Mouse (Mus musculus): Measurements from ENCODE around the gene Ercc1. TPM values are rescaled to one million over a fixed set of nuclear protein-coding genes. Genes with fewer than 3 reads are reported as not detected.
A peak's percentile ranks its signal among the peaks of the same experiment; 100 is the strongest.

The Ercc1 gene
- polyA plus RNA-seq, 1 experiment from 2014 or later: 86.0 TPM

DNA sequence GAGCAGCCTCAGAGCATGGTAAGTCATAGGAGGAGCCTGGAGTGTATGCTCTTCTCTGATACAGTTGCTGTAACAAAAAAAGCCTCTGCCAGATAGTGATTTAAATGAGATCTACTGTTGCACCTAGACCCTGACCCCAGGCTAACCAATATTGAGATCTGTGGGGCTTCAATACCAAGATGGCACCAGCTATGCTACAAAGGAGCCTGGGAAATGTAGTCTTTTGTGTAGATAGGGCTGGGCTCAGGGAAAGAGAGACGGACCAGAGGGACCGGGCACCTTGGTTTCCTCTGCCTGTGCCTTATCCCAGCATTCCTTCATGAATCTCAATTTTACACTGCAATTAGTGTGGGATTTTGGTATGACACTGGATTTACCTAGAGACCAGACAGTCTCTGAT is 28.8 kb downstream of the Ercc1 start:
- H3K4me1 ChIP-seq (ENCODE audit: control insufficient read depth, insufficient read depth, low read length): peaks cover 5% of the 10 kb centered on the region; the same call in 1 of the 2 replicates
- no peak overlapping the region for H3K9ac ChIP-seq (replicated peaks; ENCODE audit: low read depth, low read length)
- 91% methylated on average over 2 of the region's 2 CpGs for WGBS
- no peak overlapping the region for H3K4me2 ChIP-seq (replicated peaks; ENCODE audit: low read depth, low read length)
- no peaks in the 10 kb centered on the region for H3K27me3 ChIP-seq (ENCODE audit: control insufficient read depth, insufficient read depth, low read length)
- no peak for ATAC-seq (ENCODE audit: insufficient number of reproducible peaks, insufficient read depth, low FRiP score, low read depth)
- H3K4me3 ChIP-seq (ENCODE audit: low read depth, low read length): no peak overlapping the region
- no peaks in the 10 kb centered on the region for H3K9me3 ChIP-seq (ENCODE audit: control insufficient read depth, low read depth, low read length)
- peaks cover 3% of the 10 kb centered on the region for H3K36me3 ChIP-seq (ENCODE audit: control insufficient read depth, insufficient read depth, low read length)
- no peak overlapping the region for H3K27ac ChIP-seq (ENCODE audit: low read length)

DNA sequence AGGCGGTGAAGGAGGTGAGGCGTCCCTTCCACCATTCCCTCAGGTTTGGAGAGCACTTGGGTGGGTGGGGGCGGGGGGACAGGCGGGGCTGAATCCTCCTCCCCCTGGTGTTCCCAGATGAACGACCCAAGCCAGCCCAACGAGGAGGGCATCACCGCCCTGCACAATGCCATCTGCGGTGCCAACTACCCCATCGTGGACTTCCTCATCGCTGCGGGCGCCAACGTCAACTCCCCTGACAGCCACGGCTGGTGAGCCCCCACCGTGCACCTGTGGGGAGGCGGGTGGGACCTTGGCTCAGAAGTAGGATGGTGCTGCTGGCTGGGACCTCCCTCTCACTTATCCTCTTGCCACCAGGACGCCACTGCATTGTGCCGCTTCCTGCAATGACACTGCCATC is 30.8 kb downstream of the Ercc1 start:
- Histone ChIP-seq H3K36me3 (ENCODE audit: control insufficient read depth, insufficient read depth, low read length) (peaks cover 3% of the 10 kb centered on the region), H3K27ac (ENCODE audit: low read length) (no peak overlapping the region), H3K4me1 (ENCODE audit: control insufficient read depth, insufficient read depth, low read length) (no peaks in the 10 kb centered on the region), H3K9ac (replicated peaks; ENCODE audit: low read depth, low read length) (no peak overlapping the region), H3K4me2 (replicated peaks; ENCODE audit: low read depth, low read length) (no peak overlapping the region), H3K4me3 (ENCODE audit: low read depth, low read length) (no peak overlapping the region), H3K9me3 (ENCODE audit: control insufficient read depth, low read depth, low read length) (no peaks in the 10 kb centered on the region), H3K27me3 (ENCODE audit: control insufficient read depth, insufficient read depth, low read length) (no peaks in the 10 kb centered on the region)
- ATAC-seq (ENCODE audit: insufficient number of reproducible peaks, insufficient read depth, low FRiP score, low read depth): no peak
- 78% methylated on average over 18 of the region's 18 CpGs for WGBS

DNA sequence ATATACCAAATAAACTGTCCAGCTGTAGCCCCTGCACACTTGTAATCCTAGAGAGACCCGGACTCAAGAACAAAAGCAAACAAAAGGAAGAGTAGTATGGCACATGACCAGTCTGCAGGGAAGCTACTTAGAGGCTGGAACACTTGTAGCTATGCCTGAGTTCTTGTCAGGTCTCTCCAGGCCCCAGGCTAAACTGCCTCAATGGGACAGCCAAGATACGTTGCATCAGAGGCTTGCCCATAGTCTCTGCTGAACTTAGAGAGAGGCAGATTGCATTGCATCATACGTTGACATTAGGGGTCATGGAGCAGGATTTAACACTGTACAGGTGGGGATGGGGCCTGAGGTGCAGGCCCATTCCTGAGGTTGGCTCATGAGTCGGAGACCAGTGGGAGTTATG is 31.4 kb downstream of the Ercc1 start:
- Histone ChIP-seq H3K4me3 (ENCODE audit: low read depth, low read length) (no peak overlapping the region), H3K4me2 (replicated peaks; ENCODE audit: low read depth, low read length) (no peak overlapping the region), H3K27me3 (ENCODE audit: control insufficient read depth, insufficient read depth, low read length) (no peaks in the 10 kb centered on the region), H3K4me1 (ENCODE audit: control insufficient read depth, insufficient read depth, low read length) (no peaks in the 10 kb centered on the region), H3K9me3 (ENCODE audit: control insufficient read depth, low read depth, low read length) (no peaks in the 10 kb centered on the region), H3K9ac (replicated peaks; ENCODE audit: low read depth, low read length) (no peak overlapping the region), H3K27ac (ENCODE audit: low read length) (no peak overlapping the region), H3K36me3 (ENCODE audit: control insufficient read depth, insufficient read depth, low read length) (peaks cover 3% of the 10 kb centered on the region)
- WGBS: 83% methylated on average over 4 of the region's 4 CpGs
- no peak for ATAC-seq (ENCODE audit: insufficient number of reproducible peaks, insufficient read depth, low FRiP score, low read depth)

DNA sequence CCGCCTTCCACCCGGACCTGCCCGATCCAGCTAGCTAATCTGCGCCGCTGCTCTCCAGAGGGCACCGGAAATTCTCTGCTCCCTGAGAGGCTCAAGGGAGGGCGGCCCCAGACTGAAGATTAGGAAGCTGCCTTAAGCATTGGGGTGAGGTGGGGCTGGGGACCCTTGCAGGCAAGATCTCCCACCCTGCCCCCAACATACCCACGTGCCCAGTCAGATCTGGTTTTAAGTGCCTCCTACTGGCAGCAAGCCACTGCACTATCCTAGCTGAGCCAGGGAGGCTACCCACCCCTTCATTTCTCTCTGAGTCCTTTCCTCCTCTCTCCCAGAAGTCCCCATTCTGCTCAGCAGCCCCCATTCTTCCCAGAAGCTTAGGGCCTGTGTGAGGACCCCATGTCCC is 33.5 kb downstream of the Ercc1 start:
- no peaks in the 10 kb centered on the region for H3K27me3 ChIP-seq (ENCODE audit: control insufficient read depth, insufficient read depth, low read length)
- no peak overlapping the region for H3K27ac ChIP-seq (ENCODE audit: low read length)
- no peak for ATAC-seq (ENCODE audit: insufficient number of reproducible peaks, insufficient read depth, low FRiP score, low read depth)
- H3K4me3 ChIP-seq (ENCODE audit: low read depth, low read length): no peak overlapping the region
- peaks cover 4% of the 10 kb centered on the region for H3K4me1 ChIP-seq (ENCODE audit: control insufficient read depth, insufficient read depth, low read length)
- H3K4me2 ChIP-seq (replicated peaks; ENCODE audit: low read depth, low read length): no peak overlapping the region
- H3K9ac ChIP-seq (replicated peaks; ENCODE audit: low read depth, low read length): no peak overlapping the region
- H3K9me3 ChIP-seq (ENCODE audit: control insufficient read depth, low read depth, low read length): no peaks in the 10 kb centered on the region
- 70% methylated on average over 8 of the region's 8 CpGs for WGBS
- H3K36me3 ChIP-seq (ENCODE audit: control insufficient read depth, insufficient read depth, low read length): peaks cover 3% of the 10 kb centered on the region

DNA sequence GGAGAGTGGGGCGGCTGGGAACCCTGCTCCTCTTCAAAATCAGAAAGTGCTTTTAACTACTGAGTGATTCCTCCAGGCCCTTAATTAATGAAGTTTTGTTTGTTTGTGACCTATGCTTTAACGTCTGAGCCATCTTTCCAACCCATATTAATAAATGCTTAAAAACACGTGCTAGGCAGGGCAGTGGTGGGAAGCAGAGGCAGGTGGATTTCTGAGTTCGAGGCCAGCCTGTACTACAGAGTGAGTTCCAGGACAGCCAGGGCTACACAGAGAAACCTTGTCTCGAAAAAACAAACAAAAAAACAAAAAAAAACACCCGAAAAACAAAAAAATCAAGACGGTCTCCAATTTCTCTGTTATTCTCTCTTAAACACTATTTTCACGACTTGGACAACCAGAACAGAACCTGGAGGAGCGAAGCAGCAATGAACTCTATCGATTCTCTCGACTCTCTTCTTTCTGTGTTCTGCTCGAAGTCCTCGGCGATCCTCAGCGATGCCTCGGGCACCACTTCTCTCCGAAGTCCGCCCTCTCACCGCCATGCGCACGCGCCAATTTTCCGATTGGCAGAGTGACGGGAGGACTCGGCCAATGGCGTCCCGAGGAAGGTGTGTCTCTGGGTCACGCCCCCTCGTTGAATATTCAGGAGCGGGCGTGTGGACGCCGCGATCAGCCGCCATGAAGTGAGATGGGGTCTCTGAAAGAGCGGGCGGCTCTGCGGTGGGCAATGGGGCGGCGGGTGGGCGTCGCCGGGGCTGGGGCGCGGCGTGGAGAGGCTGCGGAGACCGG is 37.0 kb downstream of the Ercc1 start, which contains the start of gene Ercc2:
Gene Ercc2, plus strand, starts transcription at position 634 of the 789 bp plus-strand sequence.
- Histone ChIP-seq H3K4me1 (ENCODE audit: control insufficient read depth, insufficient read depth, low read length) (peaks cover 8% of the 10 kb centered on the region), H3K9me3 (ENCODE audit: control insufficient read depth, low read depth, low read length) (no peaks in the 10 kb centered on the region), H3K27ac (ENCODE audit: low read length) (no peak within 1 kb of the TSS), H3K4me3 (ENCODE audit: low read depth, low read length) (peak within 1 kb of the TSS; percentile 96), H3K27me3 (ENCODE audit: control insufficient read depth, insufficient read depth, low read length) (no peaks in the 10 kb centered on the region), H3K36me3 (ENCODE audit: control insufficient read depth, insufficient read depth, low read length) (peaks cover 20% of the 10 kb centered on the region), H3K9ac (replicated peaks; ENCODE audit: low read depth, low read length) (peak within 1 kb of the TSS; percentile 71), H3K4me2 (replicated peaks; ENCODE audit: low read depth, low read length) (peak within 1 kb of the TSS; percentile 86)
- peak; percentile 97 for ATAC-seq (ENCODE audit: insufficient number of reproducible peaks, insufficient read depth, low FRiP score, low read depth)
- WGBS: 5% methylated on average over 48 of the region's 48 CpGs

DNA sequence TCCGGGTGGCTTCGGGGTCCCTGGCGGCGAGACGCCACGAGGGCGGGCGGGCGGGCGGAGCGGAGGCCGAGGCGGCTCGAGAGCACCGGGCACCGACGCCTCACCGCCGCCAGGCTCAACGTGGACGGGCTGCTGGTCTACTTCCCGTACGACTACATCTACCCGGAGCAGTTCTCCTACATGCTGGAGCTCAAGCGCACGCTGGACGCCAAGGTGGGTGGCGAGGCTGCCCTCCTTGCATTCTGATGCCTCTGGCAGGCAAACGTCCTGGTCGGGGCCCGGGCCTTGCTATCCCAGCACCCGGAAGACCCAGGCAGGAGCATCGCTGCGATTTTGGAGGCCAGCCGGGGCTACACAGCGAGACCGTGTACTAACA is 37.6 kb downstream of the Ercc1 start:
- Histone ChIP-seq H3K9ac (replicated peaks; ENCODE audit: low read depth, low read length) (peak overlapping the region; percentile 71), H3K4me2 (replicated peaks; ENCODE audit: low read depth, low read length) (peak overlapping the region; percentile 86), H3K4me1 (ENCODE audit: control insufficient read depth, insufficient read depth, low read length) (peaks cover 8% of the 10 kb centered on the region), H3K27ac (ENCODE audit: low read length) (no peak overlapping the region), H3K36me3 (ENCODE audit: control insufficient read depth, insufficient read depth, low read length) (peaks cover 26% of the 10 kb centered on the region), H3K4me3 (ENCODE audit: low read depth, low read length) (peak overlapping the region; percentile 96), H3K27me3 (ENCODE audit: control insufficient read depth, insufficient read depth, low read length) (no peaks in the 10 kb centered on the region), H3K9me3 (ENCODE audit: control insufficient read depth, low read depth, low read length) (no peaks in the 10 kb centered on the region)
- under 1% methylated on average over 37 of the region's 37 CpGs for WGBS
- peak; percentile 64; the same call in 1 of the 2 replicates for ATAC-seq (ENCODE audit: insufficient number of reproducible peaks, insufficient read depth, low FRiP score, low read depth)

DNA sequence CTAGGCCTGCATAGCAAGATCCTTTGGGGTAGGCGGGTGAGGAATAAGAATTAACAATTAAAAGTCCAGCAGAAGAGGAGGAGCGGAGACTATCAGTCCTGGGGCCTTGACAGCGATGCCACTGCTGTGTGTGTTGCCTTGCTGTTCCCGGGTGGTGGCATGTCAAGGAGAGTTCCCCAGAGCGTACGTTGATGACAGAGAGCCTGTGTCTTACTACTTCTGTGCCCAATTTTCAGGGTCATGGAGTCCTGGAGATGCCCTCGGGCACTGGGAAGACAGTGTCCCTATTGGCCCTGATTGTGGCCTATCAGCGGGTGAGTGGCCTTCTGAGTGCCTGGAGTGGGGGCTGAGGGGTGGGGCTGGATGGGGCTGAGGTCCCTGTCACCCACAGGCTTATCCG is 39.1 kb downstream of the Ercc1 start:
- H3K4me3 ChIP-seq (ENCODE audit: low read depth, low read length): no peak overlapping the region
- no peak overlapping the region for H3K9ac ChIP-seq (replicated peaks; ENCODE audit: low read depth, low read length)
- ATAC-seq (ENCODE audit: insufficient number of reproducible peaks, insufficient read depth, low FRiP score, low read depth): no peak
- peaks cover 38% of the 10 kb centered on the region for H3K36me3 ChIP-seq (ENCODE audit: control insufficient read depth, insufficient read depth, low read length)
- no peak overlapping the region for H3K27ac ChIP-seq (ENCODE audit: low read length)
- H3K27me3 ChIP-seq (ENCODE audit: control insufficient read depth, insufficient read depth, low read length): no peaks in the 10 kb centered on the region
- 87% methylated on average over 9 of the region's 9 CpGs for WGBS
- H3K4me2 ChIP-seq (replicated peaks; ENCODE audit: low read depth, low read length): no peak overlapping the region
- H3K9me3 ChIP-seq (ENCODE audit: control insufficient read depth, low read depth, low read length): no peaks in the 10 kb centered on the region
- peaks cover 8% of the 10 kb centered on the region for H3K4me1 ChIP-seq (ENCODE audit: control insufficient read depth, insufficient read depth, low read length)

DNA sequence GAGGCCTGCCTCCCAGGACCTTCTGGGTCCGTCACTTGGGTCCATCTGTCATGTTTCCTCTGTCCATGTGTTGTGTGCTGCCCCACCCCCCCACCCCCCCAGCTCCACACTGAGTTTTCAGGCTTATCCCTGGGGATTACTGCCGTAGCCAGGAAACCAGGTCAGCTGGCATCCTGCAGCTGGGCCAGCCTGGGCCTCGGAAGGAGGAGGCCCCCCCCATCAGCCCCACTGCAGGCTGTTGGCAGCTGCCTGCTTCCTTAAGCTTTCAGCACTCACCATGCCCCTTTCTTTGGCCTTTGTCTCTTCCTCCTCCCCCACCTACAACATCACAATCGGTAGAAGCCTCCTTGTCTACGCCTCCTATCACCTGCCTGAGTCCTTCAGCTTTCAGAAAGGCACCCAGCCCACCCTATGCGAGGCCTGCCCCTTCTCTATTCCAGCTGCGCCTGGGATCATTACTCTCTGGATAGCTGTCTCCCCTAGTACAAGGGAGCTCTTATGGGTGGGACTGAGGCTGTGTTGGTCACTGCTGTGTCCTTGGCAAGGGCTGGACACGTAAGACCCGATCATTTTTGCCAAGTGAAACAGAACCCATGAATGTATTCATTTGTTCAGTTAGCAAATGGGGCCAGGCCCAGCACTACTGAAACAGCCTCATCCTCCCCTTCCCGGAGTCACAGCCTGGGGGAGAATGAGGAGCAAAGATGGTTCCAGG is 44.3 kb downstream of the Ercc1 start:
- 81% methylated on average over 10 of the region's 10 CpGs for WGBS

More for the DNA sequence above, 44.3 kb downstream of the Ercc1 start:
- no peak overlapping the region for H3K4me3 ChIP-seq (ENCODE audit: low read depth, low read length)
- no peaks in the 10 kb centered on the region for H3K27me3 ChIP-seq (ENCODE audit: control insufficient read depth, insufficient read depth, low read length)
- H3K27ac ChIP-seq (ENCODE audit: low read length): no peak overlapping the region
- H3K4me2 ChIP-seq (replicated peaks; ENCODE audit: low read depth, low read length): no peak overlapping the region
- no peaks in the 10 kb centered on the region for H3K9me3 ChIP-seq (ENCODE audit: control insufficient read depth, low read depth, low read length)
- H3K9ac ChIP-seq (replicated peaks; ENCODE audit: low read depth, low read length): no peak overlapping the region
- H3K4me1 ChIP-seq (ENCODE audit: control insufficient read depth, insufficient read depth, low read length): no peaks in the 10 kb centered on the region
- no peak for ATAC-seq (ENCODE audit: insufficient number of reproducible peaks, insufficient read depth, low FRiP score, low read depth)
- peaks cover 81% of the 10 kb centered on the region for H3K36me3 ChIP-seq (ENCODE audit: control insufficient read depth, insufficient read depth, low read length)
